Mouse (Mus musculus): ENCODE data around the gene Ywhaq.

Gene Ywhaq

GRCm38 (mm10) chr12:21417100-21418070 is at the start of gene Ywhaq:
Ywhaq (minus strand) TSS chr12:21417637.
- DNase-seq (ENCODE audit: extremely low read depth, insufficient read length, low spot score): peak; percentile 97

GRCm38 (mm10) chr12:21463448-21463891 is 46.0 kb upstream of the Ywhaq start:
- DNase-seq (ENCODE audit: extremely low read depth, insufficient read length, low spot score): peak; percentile 5

- peak; percentile 23 for DNase-seq (ENCODE audit: extremely low read depth, insufficient read length, low spot score)
These were observed 45.2 kb upstream of the Ywhaq start for GRCm38 (mm10) chr12:21462658-21463057.

- no peak for DNase-seq (ENCODE audit: extremely low read depth, insufficient read length, low spot score)
These were observed 42.2 kb upstream of the Ywhaq start for GRCm38 (mm10) chr12:21459681-21460080.

GRCm38 (mm10) chr12:21456021-21456420 is 38.6 kb upstream of the Ywhaq start:
- no peak for DNase-seq (ENCODE audit: extremely low read depth, insufficient read length, low spot score)

GRCm38 (mm10) chr12:21451752-21452151 is 34.3 kb upstream of the Ywhaq start:
- no peak for DNase-seq (ENCODE audit: extremely low read depth, insufficient read length, low spot score)

GRCm38 (mm10) chr12:21451351-21451750 is 33.9 kb upstream of the Ywhaq start:
- DNase-seq (ENCODE audit: extremely low read depth, insufficient read length, low spot score): no peak

GRCm38 (mm10) chr12:21443783-21444182 is 26.3 kb upstream of the Ywhaq start:
- no peak for DNase-seq (ENCODE audit: extremely low read depth, insufficient read length, low spot score)

- no peak for DNase-seq (ENCODE audit: extremely low read depth, insufficient read length, low spot score)
These were observed 24.4 kb upstream of the Ywhaq start for GRCm38 (mm10) chr12:21441870-21442269.

- no peak for DNase-seq (ENCODE audit: extremely low read depth, insufficient read length, low spot score)
These were observed 22.0 kb upstream of the Ywhaq start for GRCm38 (mm10) chr12:21439428-21439827.

- DNase-seq (ENCODE audit: extremely low read depth, insufficient read length, low spot score): no peak
These were observed 21.4 kb upstream of the Ywhaq start for GRCm38 (mm10) chr12:21438750-21439394.

- DNase-seq (ENCODE audit: extremely low read depth, insufficient read length, low spot score): no peak
These were observed 20.9 kb upstream of the Ywhaq start for GRCm38 (mm10) chr12:21438294-21438693.

- DNase-seq (ENCODE audit: extremely low read depth, insufficient read length, low spot score): no peak
These were observed 14.5 kb upstream of the Ywhaq start for GRCm38 (mm10) chr12:21431950-21432349.

- DNase-seq (ENCODE audit: extremely low read depth, insufficient read length, low spot score): peak; percentile 18
These were observed 13.6 kb upstream of the Ywhaq start for GRCm38 (mm10) chr12:21431039-21431438.

GRCm38 (mm10) chr12:21430140-21430539 is 12.7 kb upstream of the Ywhaq start:
- DNase-seq (ENCODE audit: extremely low read depth, insufficient read length, low spot score): no peak

GRCm38 (mm10) chr12:21429021-21429420 is 11.6 kb upstream of the Ywhaq start:
- DNase-seq (ENCODE audit: extremely low read depth, insufficient read length, low spot score): no peak

- DNase-seq (ENCODE audit: extremely low read depth, insufficient read length, low spot score): no peak
These were observed 8.9 kb upstream of the Ywhaq start for GRCm38 (mm10) chr12:21426065-21426940.

- peak; percentile 44 for DNase-seq (ENCODE audit: extremely low read depth, insufficient read length, low spot score)
These were observed 7.2 kb upstream of the Ywhaq start for GRCm38 (mm10) chr12:21424683-21425082.

- no peak for DNase-seq (ENCODE audit: extremely low read depth, insufficient read length, low spot score)
These were observed 1.2 kb upstream of the Ywhaq start for GRCm38 (mm10) chr12:21418621-21419131.

GRCm38 (mm10) chr12:21418083-21418482 is 646 bp upstream of the Ywhaq start:
- no peak for DNase-seq (ENCODE audit: extremely low read depth, insufficient read length, low spot score)

Measured in 3134 (cell line).